ENCODE assay signal across 21 mouse cellular contexts in the genomic region with DNA sequence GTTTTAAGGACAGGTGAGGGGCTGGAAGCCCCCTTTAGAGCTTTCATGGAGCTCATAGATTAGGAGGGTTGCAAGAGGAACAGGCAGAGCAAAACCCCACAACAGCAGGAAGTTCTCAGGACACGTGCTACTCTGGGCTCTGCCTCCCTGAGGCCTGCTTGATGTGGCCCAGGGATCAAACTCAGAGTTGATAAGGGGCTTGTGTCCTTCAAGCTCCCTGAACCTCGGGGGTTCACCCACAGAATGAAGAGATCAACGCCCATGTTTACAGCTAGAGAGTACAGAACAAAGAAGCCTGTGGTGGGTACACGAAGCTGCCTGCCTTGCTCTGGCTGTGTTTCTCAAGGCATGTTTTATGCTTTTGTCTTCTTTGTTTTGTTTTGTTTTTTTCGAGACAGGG.
DNase-seq lines count a peak whose midpoint lies in the region; ATAC-seq and TF ChIP-seq lines count a peak whose summit lies in the region.
"Had no signal": no experiment of that assay in that cellular context is flagged by ENCODE, and none has a peak within 500 bp of the region (broad histone marks: within the 10 kb centered on the region; RNA-seq: fewer than 3 reads in every experiment).

No protein-coding gene starts in this region.

- H3K9ac ChIP-seq in hindbrain, postnatal 0 days (replicated peaks; ENCODE audit: low read length): no peak overlapping the region
- H3K9ac ChIP-seq: embryonic facial prominence, embryonic 12.5 days; forebrain, embryonic 13.5 days; forebrain, embryonic 15.5 days; forebrain, postnatal 0 days had no signal

- H3K27me3 ChIP-seq in hindbrain, embryonic 10.5 days (ENCODE audit: insufficient read depth, poor library complexity, severe bottlenecking): no peaks in the 10 kb centered on the region
- H3K27me3 ChIP-seq in hindbrain, postnatal 0 days (ENCODE audit: insufficient read depth, low read length): no peaks in the 10 kb centered on the region
- H3K27me3 ChIP-seq: embryonic facial prominence, embryonic 12.5 days had no signal

- H3K4me2 ChIP-seq in hindbrain, postnatal 0 days (ENCODE audit: low read depth, low read length): no peak overlapping the region
- H3K4me2 ChIP-seq: embryonic facial prominence, embryonic 12.5 days; forebrain, embryonic 13.5 days; forebrain, embryonic 15.5 days had no signal

- H3K27ac ChIP-seq in hindbrain, embryonic 10.5 days: 0 out of 2 replicates have a peak overlapping the region, but pooled peaks have one; percentile 64
- H3K27ac ChIP-seq in hindbrain, postnatal 0 days: no peak overlapping the region
- H3K27ac ChIP-seq: embryonic facial prominence, embryonic 10.5 days; embryonic facial prominence, embryonic 12.5 days; forebrain, embryonic 13.5 days; forebrain, embryonic 15.5 days had no signal

- 39% methylated on average over 5 of the region's 5 CpGs for WGBS in hindbrain, embryonic 10.5 days
- WGBS in hindbrain, postnatal 0 days: 28% methylated on average over 5 of the region's 5 CpGs

- no peak for ATAC-seq in hindbrain, postnatal 0 days
- ATAC-seq in monocyte, adult 5-6 weeks (replicated peaks; ENCODE audit: insufficient number of reproducible peaks, low FRiP score, low TSS enrichment, poor library complexity, severe bottlenecking): no peak
- ATAC-seq: activated CD4-positive, CD25-positive, alpha-beta regulatory T cell, adult 4 months; CD4-positive, CD25-positive, alpha-beta regulatory T cell, adult 4 months; forebrain, embryonic 15.5 days had no signal

- no peak for TF ChIP-seq CTCF in hindbrain, postnatal 0 days (IDR thresholded peaks at IDR 0.05; ENCODE audit: low read depth)

- H3K4me1 ChIP-seq in hindbrain, embryonic 10.5 days (replicated peaks): peaks cover 12% of the 10 kb centered on the region; the same call in 1 of the 2 replicates
- H3K4me1 ChIP-seq in hindbrain, postnatal 0 days (ENCODE audit: insufficient read depth, low read length): no peaks in the 10 kb centered on the region
- H3K4me1 ChIP-seq: embryonic facial prominence, embryonic 12.5 days had no signal

- H3K36me3 ChIP-seq in hindbrain, embryonic 10.5 days: no peaks in the 10 kb centered on the region
- H3K36me3 ChIP-seq in hindbrain, postnatal 0 days (ENCODE audit: insufficient read depth, low read length): no peaks in the 10 kb centered on the region
- H3K36me3 ChIP-seq: embryonic facial prominence, embryonic 10.5 days; embryonic facial prominence, embryonic 12.5 days; forebrain, embryonic 15.5 days had no signal

- peaks cover 5% of the 10 kb centered on the region; the same call in 1 of the 2 replicates for H3K9me3 ChIP-seq in hindbrain, embryonic 10.5 days
- no peaks in the 10 kb centered on the region for H3K9me3 ChIP-seq in hindbrain, postnatal 0 days (ENCODE audit: low read length)
- H3K9me3 ChIP-seq: embryonic facial prominence, embryonic 12.5 days; forebrain, embryonic 15.5 days had no signal

- H3K4me3 ChIP-seq in hindbrain, embryonic 10.5 days: no peak overlapping the region
- no peak overlapping the region for H3K4me3 ChIP-seq in hindbrain, postnatal 0 days (ENCODE audit: low read length)
- H3K4me3 ChIP-seq: embryonic facial prominence, embryonic 10.5 days; embryonic facial prominence, embryonic 12.5 days; forebrain, embryonic 13.5 days; forebrain, embryonic 15.5 days had no signal

- no peak for DNase-seq in hindbrain, embryonic 10.5 days (ENCODE audit: low spot score)
- DNase-seq in hindbrain, postnatal 0 days (ENCODE audit: low spot score): no peak
- DNase-seq in thymus, postnatal 0 days (ENCODE audit: low spot score): peak; percentile 17
- DNase-seq in thymus, postnatal 4 days: no peak
- DNase-seq in naive thymus-derived CD4-positive, alpha-beta T cell, adult 2 months (ENCODE audit: low read depth): peak; percentile 19
- DNase-seq: adrenal gland, adult 8-10 months; adrenal gland, postnatal 14 days; adrenal gland, postnatal 36 days; B cell, adult 2 months; cerebellum, adult 11-12 months; cerebellum, adult 2 months; cerebellum, adult 9-10 months; cerebellum, postnatal 25 days; forebrain, postnatal 0 days had no signal

Comparison
In these comparisons a context has a peak if more than half of its experiments do, and no peak if none do; other contexts are left out.
1. DNase-seq: peak in thymus, postnatal 0 days (single experiment) and naive thymus-derived CD4-positive, alpha-beta T cell, adult 2 months (single experiment); none in hindbrain, embryonic 10.5 days (single experiment), hindbrain, postnatal 0 days (single experiment) and thymus, postnatal 4 days (single experiment).